Mouse (Mus musculus): Measurements from ENCODE around the gene Evi5l.

The Evi5l gene

GRCm38 (mm10) chr8:4165852-4166751 lies at the start of gene Evi5l:
Gene Evi5l, plus strand, starts transcription at chr8:4166567.
- peak; percentile 99 for DNase-seq (ENCODE audit: low spot score)

- DNase-seq (ENCODE audit: low spot score): no peak
These were observed 32.6 kb upstream of the Evi5l start, which contains the start of gene Cd209g for GRCm38 (mm10) chr8:4133798-4134197. Gene Cd209g, plus strand, starts transcription at chr8:4134098.

GRCm38 (mm10) chr8:4139660-4140646 lies 26.4 kb upstream of the Evi5l start:
- DNase-seq (ENCODE audit: low spot score): peak; percentile 25

GRCm38 (mm10) chr8:4141721-4142120 lies 24.6 kb upstream of the Evi5l start:
- DNase-seq (ENCODE audit: low spot score): no peak

- DNase-seq (ENCODE audit: low spot score): no peak
These were observed 19.1 kb upstream of the Evi5l start for GRCm38 (mm10) chr8:4147272-4147671.

GRCm38 (mm10) chr8:4154878-4155277 lies 11.5 kb upstream of the Evi5l start:
- DNase-seq (ENCODE audit: low spot score): no peak

GRCm38 (mm10) chr8:4162786-4163185 lies 3.6 kb upstream of the Evi5l start:
- no peak for DNase-seq (ENCODE audit: low spot score)

- DNase-seq (ENCODE audit: low spot score): no peak
These were observed 1.1 kb upstream of the Evi5l start for GRCm38 (mm10) chr8:4165176-4165851.

- no peak for DNase-seq (ENCODE audit: low spot score)
These were observed 636 bp downstream of the Evi5l start for GRCm38 (mm10) chr8:4166881-4167525.

- no peak for DNase-seq (ENCODE audit: low spot score)
These were observed 1.6 kb downstream of the Evi5l start for GRCm38 (mm10) chr8:4167918-4168317.

GRCm38 (mm10) chr8:4172486-4172885 lies 6.1 kb downstream of the Evi5l start:
- no peak for DNase-seq (ENCODE audit: low spot score)

- DNase-seq (ENCODE audit: low spot score): no peak
These were observed 7.7 kb downstream of the Evi5l start for GRCm38 (mm10) chr8:4174018-4174417.

- no peak for DNase-seq (ENCODE audit: low spot score)
These were observed 17.0 kb downstream of the Evi5l start for GRCm38 (mm10) chr8:4183409-4183808.

GRCm38 (mm10) chr8:4186151-4186550 lies 19.8 kb downstream of the Evi5l start:
- no peak for DNase-seq (ENCODE audit: low spot score)

- no peak for DNase-seq (ENCODE audit: low spot score)
These were observed 22.2 kb downstream of the Evi5l start for GRCm38 (mm10) chr8:4188605-4189004.

GRCm38 (mm10) chr8:4189031-4189722 lies 22.8 kb downstream of the Evi5l start:
- DNase-seq (ENCODE audit: low spot score): no peak

GRCm38 (mm10) chr8:4192305-4192704 lies 25.9 kb downstream of the Evi5l start:
- DNase-seq (ENCODE audit: low spot score): peak; percentile 49

GRCm38 (mm10) chr8:4192807-4193587 lies 26.6 kb downstream of the Evi5l start:
- peak; percentile 86 for DNase-seq (ENCODE audit: low spot score)

GRCm38 (mm10) chr8:4193588-4193894 lies 27.2 kb downstream of the Evi5l start:
- no peak for DNase-seq (ENCODE audit: low spot score)

- DNase-seq (ENCODE audit: low spot score): no peak
These were observed 35.0 kb downstream of the Evi5l start for GRCm38 (mm10) chr8:4201321-4201720.

Measured in left cerebral cortex, adult 11 months (tissue).